Mouse (Mus musculus) lung, postnatal 14 days (tissue): ENCODE data around the gene Gm3448.
"Not testable (repeated sequence)": the region's sequence is repeated elsewhere in the genome, so short reads cannot be mapped to it uniquely, and the experiment has no call there.

Experiments used
- DNase-seq: peaks from one replicate; pipeline ENCODE4 v3.0.0; 2021

Gene Gm3448

DNA sequence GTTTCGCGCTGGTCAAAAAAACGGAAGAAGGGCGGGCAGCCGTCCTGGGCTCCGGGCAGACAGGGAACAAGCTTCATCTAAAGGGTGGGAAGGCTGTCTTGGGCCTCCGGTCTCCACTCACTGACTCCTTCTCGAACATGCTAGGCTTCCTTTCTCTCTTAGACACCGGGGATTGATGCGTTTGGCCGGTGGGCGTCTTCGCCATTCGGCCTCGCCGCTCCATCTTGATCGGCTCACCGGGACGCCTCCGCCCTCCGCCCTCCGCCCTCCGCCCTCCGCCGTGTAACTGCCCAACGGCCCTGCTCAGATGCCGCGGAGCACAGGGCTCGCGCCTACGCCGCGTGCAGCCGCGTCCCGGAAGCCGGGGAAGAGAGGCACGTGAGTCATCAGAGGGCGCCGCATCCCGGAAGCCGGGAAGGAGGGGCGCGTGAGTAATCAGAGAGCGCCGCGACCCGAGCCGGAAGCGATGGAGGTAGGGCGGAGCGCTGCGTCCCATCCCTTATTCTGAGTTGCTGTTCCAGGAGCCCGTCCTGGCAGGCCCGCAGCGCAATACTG is at the start of gene Gm3448, which contains the start of the genes Ermard and Tcte3:
TSS of gene Gm3448 (minus strand) at position 363 of the 555 bp plus-strand sequence.
TSS of gene Ermard (plus strand) at position 34 of the 555 bp plus-strand sequence.
TSS of gene Tcte3 (minus strand) at position 314 of the 555 bp plus-strand sequence.
- not testable (repeated sequence) for DNase-seq

DNA sequence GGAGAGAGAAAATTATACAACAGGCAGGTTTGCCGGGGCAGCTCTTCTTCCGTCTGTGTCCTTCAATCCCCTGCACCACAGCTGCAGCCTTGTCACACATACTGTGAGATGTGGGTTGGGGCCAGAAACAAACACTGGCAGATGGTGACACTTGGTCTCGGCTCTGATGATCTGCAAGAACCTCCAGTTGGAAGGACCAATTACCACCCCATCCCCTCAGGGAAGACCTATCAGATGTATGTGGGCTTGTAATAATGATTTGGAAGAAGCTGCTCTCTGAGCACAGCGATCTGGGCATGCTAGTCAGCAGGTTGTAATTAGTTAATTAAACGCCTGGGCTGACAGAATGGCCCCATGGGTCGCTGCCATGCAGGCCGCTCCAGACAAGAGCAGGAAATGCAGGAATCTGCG is 47.3 kb upstream of the Gm3448 start:
- no peak for DNase-seq

DNA sequence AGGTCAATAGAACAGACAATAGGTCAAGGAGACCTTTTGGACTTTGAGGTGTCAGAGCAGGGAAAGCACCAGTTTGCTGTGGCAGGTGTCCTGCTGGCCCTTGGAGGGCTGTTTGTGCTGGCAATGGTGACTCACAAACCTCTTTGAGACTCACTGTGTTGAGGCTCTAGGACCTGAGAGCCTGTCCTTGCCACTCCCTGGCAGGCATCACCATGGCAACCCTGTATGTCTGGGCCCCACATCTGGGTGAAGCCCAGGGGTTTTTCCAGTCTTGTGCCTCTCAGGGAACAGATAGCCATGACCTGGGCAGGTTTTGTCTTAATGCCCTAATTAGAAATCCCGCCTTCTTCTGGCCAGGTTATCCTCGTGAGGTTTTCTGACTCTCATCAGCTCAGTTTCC is 46.8 kb upstream of the Gm3448 start:
- DNase-seq: no peak

DNA sequence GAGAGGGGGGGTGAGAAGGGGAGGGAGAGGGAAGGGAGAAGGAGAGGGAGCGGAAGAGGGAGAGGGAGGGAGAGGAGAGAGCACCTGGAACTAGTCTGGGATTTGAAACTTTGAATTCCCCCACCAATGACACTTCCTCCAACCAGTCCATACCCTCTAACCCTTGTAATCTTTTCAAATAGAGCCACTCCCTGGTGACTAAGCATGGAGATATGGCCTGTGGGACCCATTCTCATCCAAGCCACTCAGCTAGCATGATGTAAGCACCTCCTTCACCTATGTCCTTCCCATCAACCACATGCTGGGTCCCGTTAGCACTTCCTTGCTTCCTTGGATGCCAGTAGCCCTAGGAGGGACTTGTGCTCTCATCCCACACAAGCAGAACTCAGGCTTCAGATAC is 43.7 kb upstream of the Gm3448 start:
- no peak for DNase-seq

DNA sequence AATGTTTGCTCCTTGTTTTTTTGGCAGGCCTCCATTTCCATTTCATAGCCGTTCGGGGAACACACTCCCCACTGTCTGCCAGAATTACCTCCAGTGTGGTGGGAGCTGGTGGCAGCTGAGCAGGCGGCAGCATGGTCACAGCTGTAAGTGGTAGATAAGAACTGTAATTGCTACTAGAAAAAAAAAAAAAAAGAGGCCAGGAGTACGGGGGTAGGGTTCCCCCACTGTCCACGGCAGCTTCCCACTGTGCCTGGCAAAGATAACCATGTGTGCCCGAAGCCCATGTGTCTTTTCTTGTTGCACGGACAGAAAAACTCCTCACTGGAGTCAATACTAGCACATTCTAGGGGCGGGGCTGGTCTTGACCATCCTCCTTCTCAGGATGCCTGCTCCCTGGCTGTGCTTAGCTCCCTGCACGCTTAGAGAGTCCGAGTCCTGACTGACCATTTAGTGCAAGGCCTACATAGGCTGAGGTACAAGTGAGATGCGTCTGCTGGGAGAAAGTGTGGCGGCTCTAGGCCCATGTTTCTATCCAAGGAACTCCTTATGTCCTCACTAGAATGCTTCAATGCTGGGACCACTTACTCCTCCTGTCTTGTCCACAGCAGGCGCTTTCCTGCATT is 43.0 kb upstream of the Gm3448 start:
- no peak for DNase-seq

DNA sequence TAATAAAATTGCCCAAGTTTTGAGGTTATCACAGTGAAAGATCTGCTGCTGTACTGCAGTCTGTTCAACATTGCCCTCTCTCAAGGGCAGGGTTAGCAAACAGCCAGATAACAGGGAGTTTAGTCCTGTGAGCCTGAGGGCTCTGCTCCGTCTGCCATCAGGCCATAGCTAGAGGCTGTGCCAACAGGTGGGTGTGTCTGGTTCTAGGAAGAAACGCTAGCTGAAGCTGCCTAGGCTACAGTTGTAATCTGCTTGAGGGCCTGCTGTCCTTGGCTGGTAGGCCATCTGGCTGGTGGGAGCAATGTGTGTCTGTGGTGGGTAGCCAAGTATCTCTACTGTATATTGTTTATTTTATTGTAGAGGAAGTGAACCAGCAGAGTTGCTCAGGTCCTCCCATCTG is 36.2 kb upstream of the Gm3448 start:
- no peak for DNase-seq

DNA sequence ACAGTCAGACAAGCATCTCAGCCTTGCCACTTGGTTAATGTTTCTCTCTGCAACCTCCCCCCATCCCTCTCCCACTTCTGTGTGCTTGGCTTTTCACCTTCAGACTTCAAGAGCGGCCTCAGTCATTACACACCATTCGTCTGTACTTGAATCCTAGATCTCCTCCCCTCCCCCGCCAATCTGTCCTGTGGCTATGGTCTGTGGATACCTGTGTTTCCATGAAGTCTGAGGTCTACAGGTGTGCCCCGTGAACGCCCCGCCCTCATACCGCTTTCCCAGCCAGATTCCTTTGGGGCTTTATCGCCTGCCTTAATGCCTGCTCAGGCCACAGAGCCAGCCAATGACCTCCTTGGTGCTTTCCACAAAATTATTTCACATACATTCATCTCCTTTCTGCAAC is 33.7 kb upstream of the Gm3448 start:
- DNase-seq: no peak

DNA sequence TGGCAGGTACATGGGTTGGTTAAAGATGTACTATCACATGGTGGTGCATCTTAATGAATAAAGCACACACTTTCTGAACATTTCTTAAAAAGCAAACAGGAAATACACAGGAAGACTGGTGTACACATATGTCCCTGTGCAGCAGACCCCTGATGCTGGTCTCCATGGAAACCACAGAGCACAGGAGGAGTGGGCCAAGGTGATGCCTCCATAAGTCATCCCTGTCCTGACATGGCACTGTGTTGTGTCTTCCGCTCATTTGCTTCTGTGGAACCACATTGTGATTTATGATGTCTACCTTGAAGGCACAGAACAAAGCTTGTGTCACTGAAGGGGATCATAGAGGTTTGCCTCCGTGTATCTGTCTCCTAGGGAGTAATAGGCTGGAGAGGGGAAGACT is 30.9 kb upstream of the Gm3448 start:
- DNase-seq: no peak

DNA sequence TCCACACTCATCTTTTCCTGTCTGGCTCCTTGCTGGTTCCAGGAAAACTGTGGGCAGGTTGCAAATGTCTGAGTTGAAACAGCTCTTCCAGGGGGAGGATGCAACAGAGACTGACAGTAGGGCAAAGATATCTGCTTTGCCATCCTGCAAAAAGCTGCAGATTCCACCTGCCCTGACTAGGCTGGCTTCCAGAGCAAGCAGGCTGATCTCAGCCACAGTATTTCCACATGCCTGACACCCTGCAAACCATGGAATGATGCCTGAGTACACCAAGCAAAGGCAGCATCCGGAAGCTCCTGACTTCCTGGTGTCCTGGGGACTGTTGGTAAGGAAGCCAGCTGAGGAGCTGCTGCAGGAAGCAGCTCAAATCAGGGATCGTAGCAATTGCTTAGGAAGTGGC is 27.8 kb upstream of the Gm3448 start:
- DNase-seq: no peak

DNA sequence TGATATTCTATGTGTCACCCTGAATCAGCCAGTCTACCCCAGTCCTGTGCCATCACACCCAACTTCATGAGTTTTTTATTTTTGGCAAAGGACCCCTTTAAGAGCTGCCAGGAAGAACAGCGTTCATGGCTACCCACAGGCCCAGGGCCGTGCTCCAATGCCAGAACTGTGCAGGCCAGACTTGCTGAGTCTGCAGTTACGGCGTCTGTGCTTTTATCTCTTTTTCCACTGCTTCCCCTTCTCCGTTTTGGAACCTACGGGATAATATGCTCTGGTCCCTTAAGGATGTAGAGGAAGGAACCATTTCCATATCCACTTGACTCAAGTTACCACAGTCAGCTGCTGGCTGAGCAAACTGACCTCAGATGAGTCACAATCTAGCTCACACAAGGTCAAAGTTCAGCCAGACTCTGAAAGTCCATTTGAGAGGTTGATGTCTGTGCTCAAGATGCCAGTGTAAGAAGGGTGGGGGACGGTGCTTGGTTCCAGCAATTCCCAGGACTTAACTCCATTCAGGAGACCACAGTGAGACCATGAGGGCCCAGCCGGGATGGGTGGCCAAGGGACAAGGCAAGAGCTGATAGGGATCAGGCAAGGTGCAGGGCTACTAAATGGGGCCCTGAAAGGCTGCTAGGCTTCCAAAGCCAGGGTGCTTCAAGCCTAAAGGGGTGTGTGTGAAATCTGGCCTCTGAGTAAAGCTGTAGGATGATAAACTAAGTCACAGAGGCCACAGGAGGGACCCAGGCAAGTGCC is 26.9 kb upstream of the Gm3448 start:
- no peak for DNase-seq

DNA sequence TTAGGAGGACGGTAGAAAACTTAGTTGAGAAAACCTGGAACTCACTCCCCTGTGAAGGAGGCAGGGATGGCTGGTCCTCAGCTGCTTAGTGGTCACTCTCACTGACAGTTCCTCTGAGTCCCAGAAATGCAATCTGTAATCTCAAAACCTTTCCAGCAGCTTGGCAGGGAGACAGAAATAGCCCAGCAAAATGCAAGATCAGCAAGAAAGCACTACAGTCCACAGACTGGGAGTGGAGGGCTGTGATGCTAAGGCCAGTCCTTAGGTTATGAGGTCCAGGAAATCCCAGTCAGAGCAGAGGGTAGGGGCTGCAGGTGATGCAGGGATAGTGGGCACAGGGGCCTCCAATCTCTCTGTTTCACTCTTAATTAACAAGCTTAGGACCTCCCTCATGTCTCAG is 25.6 kb upstream of the Gm3448 start:
- DNase-seq: no peak

DNA sequence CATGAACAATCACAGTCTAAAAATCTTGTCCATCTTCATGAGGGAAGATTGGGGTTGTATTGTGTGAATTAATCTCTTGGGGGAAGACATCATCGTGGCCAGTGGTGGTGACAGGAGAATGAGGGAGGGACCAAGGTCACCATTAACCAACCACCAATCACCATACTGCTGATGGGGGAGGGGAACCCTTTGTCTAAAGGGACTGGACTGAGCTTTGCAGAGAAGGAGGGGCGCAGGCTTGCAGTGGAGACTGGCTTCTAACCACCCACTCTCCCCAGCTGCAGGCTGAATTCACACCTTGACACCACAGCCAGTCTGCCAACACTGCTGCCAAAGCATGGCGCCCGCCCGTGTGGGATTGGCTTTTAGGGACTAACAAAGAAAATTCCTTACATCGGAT is 24.7 kb upstream of the Gm3448 start:
- DNase-seq: no peak

DNA sequence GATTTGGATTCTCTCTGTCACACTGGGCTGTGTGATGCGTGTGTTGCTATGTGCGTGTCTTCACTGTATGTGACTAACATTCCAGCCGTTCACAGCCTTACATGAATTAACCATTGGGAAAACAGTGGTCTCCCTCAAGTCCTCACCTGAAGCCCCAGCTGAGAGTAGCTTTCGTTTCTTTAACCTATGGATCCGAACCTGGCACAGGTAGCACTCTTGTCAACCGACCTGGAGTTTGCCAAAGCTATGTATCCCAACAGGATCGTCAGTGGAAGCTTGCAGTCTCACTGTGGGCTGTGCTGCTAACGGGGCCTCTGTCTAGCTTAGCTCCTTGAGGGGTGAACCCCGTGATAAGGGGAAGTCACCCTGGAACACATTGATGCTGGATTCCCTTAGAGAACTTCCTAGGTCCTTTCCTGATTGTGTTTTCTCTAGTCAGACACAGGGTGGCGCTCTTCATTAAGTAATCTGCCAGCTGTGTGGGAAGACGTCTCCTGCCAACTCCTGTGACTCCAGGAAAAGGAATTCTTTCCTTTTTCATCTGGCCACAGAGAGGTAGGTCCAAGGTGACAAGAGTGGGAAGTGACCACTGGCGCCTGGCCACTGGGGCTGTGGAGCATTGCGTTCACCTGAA is 24.2 kb upstream of the Gm3448 start:
- DNase-seq: peak; percentile 71

DNA sequence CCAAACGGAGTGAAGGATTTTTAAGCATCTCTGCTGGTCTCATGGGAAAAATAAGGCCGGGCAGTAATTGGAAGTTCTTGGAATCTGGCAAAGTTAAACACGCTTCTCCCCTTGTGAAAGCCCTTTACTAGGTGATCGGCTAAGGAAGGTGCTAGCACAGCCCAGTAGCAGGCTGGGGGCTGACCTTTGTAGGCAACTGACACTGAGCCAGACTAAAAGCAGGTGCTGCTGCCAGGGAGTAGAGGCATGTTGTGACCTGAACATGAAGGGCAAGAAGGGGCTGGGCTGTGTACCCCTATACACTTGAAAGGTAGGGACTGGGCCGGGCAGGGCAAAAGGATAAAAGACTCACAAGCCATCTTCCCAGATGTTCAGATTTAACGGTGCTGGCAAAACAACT is 19.0 kb upstream of the Gm3448 start:
- no peak for DNase-seq

DNA sequence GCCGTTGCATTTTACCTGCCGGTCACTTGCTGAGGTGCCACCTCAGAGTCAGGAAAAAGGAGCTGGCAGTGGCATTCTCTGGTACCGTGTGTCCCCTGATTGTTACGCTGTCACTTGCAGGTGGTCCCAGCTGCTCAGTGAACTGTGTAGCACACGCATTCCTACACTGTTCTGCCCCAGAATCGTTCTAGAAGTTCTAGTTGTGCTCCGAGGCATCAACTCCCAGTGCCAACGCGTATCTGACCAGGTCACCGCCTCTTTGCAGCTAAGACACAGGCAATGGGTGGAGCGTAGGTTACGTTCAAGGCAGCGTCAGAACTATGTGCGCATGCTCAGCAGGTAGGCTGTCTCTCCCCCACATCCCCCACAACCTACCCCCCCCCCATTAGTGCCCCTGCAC is 18.3 kb upstream of the Gm3448 start:
- DNase-seq: no peak

DNA sequence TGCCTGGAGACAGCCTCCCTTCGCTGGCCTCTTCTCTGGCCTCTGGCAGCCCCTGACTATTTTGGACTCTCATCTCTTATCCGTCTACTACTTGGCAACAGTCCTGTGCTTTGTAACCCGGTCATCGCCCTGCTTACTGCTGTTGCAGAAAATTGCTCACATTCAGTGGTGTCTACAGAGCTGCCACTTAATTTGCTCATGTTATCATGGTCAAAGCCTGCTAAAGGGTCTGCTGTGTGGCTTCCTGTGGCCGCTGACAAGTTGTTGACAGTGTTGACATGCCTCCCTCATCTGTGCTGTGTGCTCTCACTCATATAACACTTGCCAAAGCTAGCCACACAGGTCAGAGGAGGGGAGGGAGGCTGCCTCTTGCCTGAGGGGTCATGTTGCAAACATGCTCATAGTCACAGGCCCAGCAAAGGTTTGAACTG is 16.8 kb upstream of the Gm3448 start:
- peak; percentile 29 for DNase-seq

DNA sequence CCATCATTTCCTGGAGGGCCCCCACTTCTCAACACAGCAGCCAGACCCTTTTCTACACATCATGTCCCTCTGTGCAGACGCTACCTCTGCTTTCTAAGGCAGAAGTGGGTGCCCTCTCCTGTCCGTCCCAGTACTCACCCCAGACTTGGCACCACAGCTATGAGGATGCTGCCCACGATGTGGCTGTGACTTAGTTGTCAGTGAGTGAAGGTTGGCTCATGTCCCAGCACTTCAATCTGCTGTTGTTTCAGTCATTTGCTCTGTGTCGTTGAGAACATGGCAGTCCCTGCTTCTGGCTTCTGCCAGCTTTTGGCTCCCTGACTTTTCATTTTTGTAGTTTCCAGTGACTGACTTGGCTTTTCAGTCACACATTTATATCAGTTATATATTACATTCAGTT is 14.6 kb upstream of the Gm3448 start:
- no peak for DNase-seq

DNA sequence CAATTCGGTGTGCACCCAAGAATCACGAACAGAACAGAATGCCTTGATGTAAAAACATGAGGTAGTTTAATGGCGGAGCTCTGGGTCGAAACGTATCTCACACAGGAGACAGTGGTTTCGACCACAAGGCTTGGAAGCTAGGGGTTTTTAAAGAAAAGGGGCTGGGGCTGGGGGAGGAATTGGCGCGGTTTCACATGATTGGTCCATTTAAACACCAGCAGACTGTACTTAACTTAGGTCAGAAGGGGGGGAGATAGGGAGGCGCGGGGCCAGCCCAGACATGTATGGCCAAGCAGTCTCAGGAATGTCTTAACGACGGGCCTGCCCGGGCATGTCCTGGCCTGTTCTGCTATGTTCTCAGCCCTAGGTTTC is 12.5 kb upstream of the Gm3448 start:
- DNase-seq: not testable (repeated sequence)

DNA sequence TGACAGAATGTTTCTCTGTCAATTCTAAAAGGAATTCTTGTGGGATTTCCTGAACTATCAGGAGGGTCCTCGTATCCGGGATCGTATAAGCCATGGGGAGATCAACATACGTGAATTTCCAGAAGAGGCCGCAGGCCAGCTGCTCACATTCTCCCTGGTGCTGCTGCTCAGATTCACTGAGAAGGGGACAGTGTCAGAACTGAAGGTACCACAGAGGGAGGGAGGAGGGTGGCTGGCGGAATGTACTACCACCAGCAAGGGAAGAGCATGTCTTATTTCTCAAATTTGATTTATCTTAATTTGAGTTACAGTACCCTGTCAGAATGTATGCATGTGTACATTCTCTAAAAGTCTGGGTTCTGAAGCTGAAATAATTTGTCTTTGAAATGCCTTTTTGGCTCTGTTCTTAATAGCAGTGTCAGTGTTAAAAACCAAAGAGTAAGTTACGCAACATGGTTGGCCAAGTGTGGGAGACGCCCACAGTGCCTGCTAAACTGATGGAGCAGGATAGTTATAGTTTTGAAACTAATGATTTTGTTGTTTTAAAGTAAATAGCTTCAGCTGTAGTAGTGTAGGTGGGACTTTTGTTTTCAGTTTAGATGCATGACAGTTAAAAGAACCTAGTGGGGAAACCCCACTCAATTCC is 12.0 kb upstream of the Gm3448 start:
- not testable (repeated sequence) for DNase-seq

DNA sequence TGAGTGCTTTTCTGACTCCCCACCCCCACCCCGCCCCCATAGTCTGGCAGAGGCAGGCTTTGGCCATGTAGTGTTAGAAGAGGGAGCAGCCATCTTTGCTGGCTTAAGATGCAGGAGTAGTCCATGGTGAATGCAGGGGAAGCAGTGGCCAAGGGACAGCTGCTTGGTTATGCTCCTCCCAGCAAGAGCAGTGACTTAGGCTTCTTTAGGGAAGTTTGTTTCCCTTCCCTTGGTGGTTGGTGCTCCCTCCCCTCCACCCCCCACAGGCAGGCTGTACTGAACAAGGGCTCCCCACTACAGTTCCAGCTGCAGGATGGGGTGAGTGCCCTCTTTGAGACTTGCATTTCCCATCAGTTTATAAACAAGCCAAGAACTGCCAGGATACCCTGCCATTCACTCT is 11.4 kb upstream of the Gm3448 start:
- not testable (repeated sequence) for DNase-seq

DNA sequence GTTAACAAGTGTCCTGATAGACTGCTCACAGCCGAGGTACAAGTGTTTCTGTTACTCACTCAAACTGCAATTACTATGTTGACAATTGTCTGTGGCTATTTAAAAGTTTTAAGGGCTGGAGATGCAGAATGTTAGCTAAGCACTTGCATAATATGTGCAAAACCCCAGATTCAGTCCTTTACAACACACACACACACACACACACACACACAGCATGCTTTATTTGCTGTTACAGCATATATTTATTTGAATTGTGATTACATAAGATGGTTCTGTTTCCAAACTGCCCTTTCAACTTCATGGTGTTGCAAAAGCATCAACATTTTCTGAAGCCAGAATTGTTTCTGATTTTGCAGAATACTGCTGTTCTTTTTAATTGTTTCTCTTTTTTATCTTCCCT is 9.0 kb upstream of the Gm3448 start:
- DNase-seq: not testable (repeated sequence)

DNA sequence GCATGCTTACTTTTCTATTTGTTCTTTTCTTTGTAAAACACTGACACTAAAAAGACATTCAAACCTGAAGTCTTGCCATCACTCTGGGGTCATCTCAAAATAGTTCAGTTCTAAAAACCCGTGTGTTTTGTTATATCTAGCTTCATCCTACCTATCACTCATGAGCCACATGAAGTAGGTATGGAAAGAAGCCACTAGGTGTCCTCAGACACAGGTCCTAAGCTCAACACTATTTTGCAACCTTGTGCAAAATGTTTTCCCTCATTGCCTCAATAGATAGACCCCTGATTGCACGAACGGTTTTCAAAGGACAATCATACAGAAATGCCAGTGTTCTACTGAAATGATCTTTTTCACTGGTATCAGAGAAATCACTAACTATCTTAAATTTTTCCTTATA is 882 bp downstream of the Gm3448 start:
- DNase-seq: not testable (repeated sequence)

DNA sequence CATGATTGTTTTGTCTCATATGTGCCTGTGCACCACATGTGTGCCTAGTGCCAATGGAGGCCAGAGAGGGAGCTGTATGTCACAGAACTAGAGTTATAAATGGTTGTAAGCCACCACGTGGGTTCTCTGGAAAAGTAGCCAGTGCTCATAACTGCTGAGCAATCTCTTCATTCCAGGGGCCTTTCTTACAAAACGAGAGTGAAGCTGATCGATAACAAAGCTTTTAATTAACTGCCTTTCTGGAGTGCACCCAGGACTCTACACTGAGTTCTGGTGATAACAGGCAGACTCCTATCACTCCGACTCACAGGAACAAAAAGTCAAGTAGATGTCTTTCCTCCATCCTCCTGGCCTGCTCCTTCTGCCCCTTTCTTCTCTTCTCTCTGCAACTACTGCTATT is 9.9 kb downstream of the Gm3448 start:
- not testable (repeated sequence) for DNase-seq
